Mouse (Mus musculus) MEL (cell line): ENCODE results near the gene Fbxo9. TPM values are rescaled to one million over a fixed set of nuclear protein-coding genes. Genes with fewer than 3 reads are reported as not detected.

Source experiments
- DNase-seq: peaks from one replicate; pipeline ENCODE4 v3.0.0; 2011; ENCODE audit warnings: low read depth, low spot score
- H3K27ac ChIP-seq: 2 replicates; pipeline ENCODE4 v1.5.1; 2012; ENCODE audit warnings: low read depth, mild to moderate bottlenecking, control low read depth, low read length, moderate library complexity; ENCODE audit not compliant: control insufficient read depth
- H3K27me3 ChIP-seq, 2 experiments: fragments of 150-350 bp in 1 of 2; sonication (generic) in 1 of 2; 2 replicates each; pipeline ENCODE4 v1.6.1; 2012; ENCODE audit warnings: low read length in 2 of 2, mild to moderate bottlenecking in 2 of 2, improper control_type of control experiment in 1 of 2, moderate library complexity in 1 of 2; ENCODE audit not compliant: insufficient read depth in 2 of 2, control insufficient read depth in 1 of 2
- H3K36me3 ChIP-seq, 2 experiments: 2 replicates each; pipeline ENCODE4 v1.6.1; 2012 to 2014; ENCODE audit warnings: low read length in 2 of 2, improper control_type of control experiment in 1 of 2, inconsistent platforms in 1 of 2, mild to moderate bottlenecking in 1 of 2; ENCODE audit not compliant: insufficient read depth in 2 of 2, control insufficient read depth in 1 of 2
- H3K4me1 ChIP-seq, 2 experiments: fragments of 150-350 bp in 1 of 2; sonication (generic) in 1 of 2; 2 replicates each; pipeline ENCODE4 v1.6.1; 2012; ENCODE audit warnings: low read length in 2 of 2, improper control_type of control experiment in 1 of 2, mild to moderate bottlenecking in 1 of 2; ENCODE audit not compliant: insufficient read depth in 2 of 2, control insufficient read depth in 1 of 2
- H3K4me3 ChIP-seq, 2 experiments: fragments of 150-350 bp in 1 of 2; sonication (generic) in 1 of 2; 2 replicates each; pipeline ENCODE4 v1.5.1; 2012; ENCODE audit warnings: low read depth in 2 of 2, low read length in 2 of 2, mild to moderate bottlenecking in 2 of 2, moderate library complexity in 2 of 2, control low read depth in 1 of 2, improper control_type of control experiment in 1 of 2; ENCODE audit not compliant: control insufficient read depth in 1 of 2, insufficient read depth in 1 of 2
- H3K79me2 ChIP-seq: 2 replicates; pipeline ENCODE4 v1.6.1; 2012; ENCODE audit warnings: mild to moderate bottlenecking, low read length, moderate library complexity; ENCODE audit not compliant: control insufficient read depth, poor library complexity, insufficient read depth
- H3K9ac ChIP-seq: 2 replicates; pipeline ENCODE4 v1.6.1; 2012; ENCODE audit warnings: low read depth, mild to moderate bottlenecking, control low read depth, low read length, moderate library complexity; ENCODE audit not compliant: control insufficient read depth, poor library complexity, severe bottlenecking
- H3K9me3 ChIP-seq: fragments of 150-350 bp; sonication (generic); replicated peaks from 2 replicates; pipeline ENCODE4 v1.6.1; 2012; ENCODE audit warnings: mild to moderate bottlenecking, low read length, improper control_type of control experiment, moderate library complexity; ENCODE audit not compliant: insufficient read depth
- BHLHE40 ChIP-seq: IDR thresholded peaks from 2 replicates; pipeline ENCODE4 v1.6.1; 2012; ENCODE audit warnings: low read depth, mild to moderate bottlenecking, inconsistent platforms, low read length, improper control_type of control experiment, borderline replicate concordance
- CHD1 ChIP-seq: IDR thresholded peaks from 2 replicates; pipeline ENCODE4 v1.6.1; 2012; ENCODE audit warnings: low read depth, mild to moderate bottlenecking, inconsistent platforms, low read length, improper control_type of control experiment
- CHD2 ChIP-seq: IDR thresholded peaks from 2 replicates; pipeline ENCODE4 v1.6.1; 2011; ENCODE audit warnings: low read length, improper control_type of control experiment
- E2F4 ChIP-seq: IDR thresholded peaks from 2 replicates; pipeline ENCODE4 v1.6.1; 2011; ENCODE audit warnings: low read depth, low read length, improper control_type of control experiment, borderline replicate concordance
- EP300 ChIP-seq, 2 experiments: IDR thresholded peaks; 2 replicates each; pipeline ENCODE4 v1.6.1; 2011; ENCODE audit warnings: improper control_type of control experiment in 2 of 2, low read length in 2 of 2, low read depth in 1 of 2, mild to moderate bottlenecking in 1 of 2
- ETS1 ChIP-seq: IDR thresholded peaks from 2 replicates; pipeline ENCODE4 v1.6.1; 2012; ENCODE audit warnings: low read depth, mild to moderate bottlenecking, inconsistent platforms, low read length, improper control_type of control experiment, moderate library complexity
- HCFC1 ChIP-seq: IDR thresholded peaks from 2 replicates; pipeline ENCODE4 v1.6.1; 2012; ENCODE audit warnings: low read depth, mild to moderate bottlenecking, inconsistent platforms, low read length, improper control_type of control experiment, moderate library complexity
- JUND ChIP-seq: IDR thresholded peaks from 2 replicates; pipeline ENCODE4 v1.6.1; 2011; ENCODE audit warnings: low read depth, mild to moderate bottlenecking, improper control_type of control experiment, low read length
- MAFK ChIP-seq: IDR thresholded peaks from 2 replicates; pipeline ENCODE4 v1.6.1; 2011; ENCODE audit warnings: low read depth, mild to moderate bottlenecking, low read length, improper control_type of control experiment, borderline replicate concordance
- MAX ChIP-seq: IDR thresholded peaks from 2 replicates; pipeline ENCODE4 v1.6.1; 2011; ENCODE audit warnings: low read length, improper control_type of control experiment
- MAZ ChIP-seq: IDR thresholded peaks from 2 replicates; pipeline ENCODE4 v1.6.1; 2012; ENCODE audit warnings: low read depth, mild to moderate bottlenecking, inconsistent platforms, low read length, improper control_type of control experiment
- MEF2A ChIP-seq: IDR thresholded peaks from 2 replicates; pipeline ENCODE4 v1.6.1; 2014; ENCODE audit warnings: low read depth, mild to moderate bottlenecking, inconsistent platforms, low read length, improper control_type of control experiment; ENCODE audit not compliant: poor library complexity, insufficient replicate concordance, severe bottlenecking; ENCODE audit errors: extremely low read depth
- MXI1 ChIP-seq: IDR thresholded peaks from 2 replicates; pipeline ENCODE4 v1.6.1; 2011; ENCODE audit warnings: mild to moderate bottlenecking, low read depth, low read length, improper control_type of control experiment
- MYC ChIP-seq: IDR thresholded peaks from 2 replicates; pipeline ENCODE4 v1.6.1; 2011; ENCODE audit warnings: low read depth, mild to moderate bottlenecking, low read length, improper control_type of control experiment, moderate library complexity
- NELFE ChIP-seq: IDR thresholded peaks from 2 replicates; pipeline ENCODE4 v1.6.1; 2011; ENCODE audit warnings: low read depth, low read length, improper control_type of control experiment
- NRF1 ChIP-seq: IDR thresholded peaks from 2 replicates; pipeline ENCODE4 v1.6.1; 2014; ENCODE audit warnings: low read depth, mild to moderate bottlenecking, inconsistent platforms, low read length, improper control_type of control experiment, moderate library complexity; ENCODE audit not compliant: poor library complexity, insufficient read depth, severe bottlenecking
- POLR2A ChIP-seq, 2 experiments: IDR thresholded peaks; 2 replicates each; pipeline ENCODE4 v1.6.1; 2011 to 2012; ENCODE audit warnings: low read length in 2 of 2, mild to moderate bottlenecking in 2 of 2, control low read depth in 1 of 2, improper control_type of control experiment in 1 of 2, low read depth in 1 of 2, moderate library complexity in 1 of 2; ENCODE audit not compliant: control insufficient read depth in 1 of 2, insufficient read depth in 1 of 2, poor library complexity in 1 of 2
- POLR2AphosphoS2 ChIP-seq: IDR thresholded peaks from 2 replicates; pipeline ENCODE4 v1.6.1; 2011; ENCODE audit warnings: low read length, improper control_type of control experiment
- POLR2AphosphoS5 ChIP-seq: IDR thresholded peaks from 2 replicates; pipeline ENCODE4 v1.6.1; 2012; ENCODE audit warnings: low read depth, borderline replicate concordance, mild to moderate bottlenecking, inconsistent platforms, low read length, moderate library complexity, mixed read lengths
- RAD21 ChIP-seq: IDR thresholded peaks from 2 replicates; pipeline ENCODE4 v1.6.1; 2011; ENCODE audit warnings: mild to moderate bottlenecking, low read depth, low read length, improper control_type of control experiment
- SMC3 ChIP-seq: IDR thresholded peaks from 2 replicates; pipeline ENCODE4 v1.6.1; 2011; ENCODE audit warnings: low read depth, low read length, improper control_type of control experiment
- TCF12 ChIP-seq: IDR thresholded peaks from 2 replicates; pipeline ENCODE4 v1.6.1; 2014; ENCODE audit warnings: low read depth, mild to moderate bottlenecking, inconsistent platforms, low read length, improper control_type of control experiment, moderate library complexity
- UBTF ChIP-seq: IDR thresholded peaks from 2 replicates; pipeline ENCODE4 v1.6.1; 2012; ENCODE audit warnings: low read depth, mild to moderate bottlenecking, inconsistent platforms, low read length, improper control_type of control experiment, moderate library complexity, borderline replicate concordance; ENCODE audit not compliant: insufficient read depth
- USF1 ChIP-seq: IDR thresholded peaks from 2 replicates; pipeline ENCODE4 v1.6.1; 2014; ENCODE audit warnings: low read depth, mild to moderate bottlenecking, inconsistent platforms, low read length, improper control_type of control experiment, moderate library complexity
- ZC3H11A ChIP-seq: IDR thresholded peaks from 2 replicates; pipeline ENCODE4 v1.6.1; 2012; ENCODE audit warnings: low read depth, mild to moderate bottlenecking, inconsistent platforms, low read length, improper control_type of control experiment
- ZKSCAN1 ChIP-seq: IDR thresholded peaks from 2 replicates; pipeline ENCODE4 v1.6.1; 2012; ENCODE audit warnings: low read depth, mild to moderate bottlenecking, inconsistent platforms, low read length, improper control_type of control experiment, moderate library complexity
- ZMIZ1 ChIP-seq: IDR thresholded peaks from 2 replicates; pipeline ENCODE4 v1.6.1; 2012; ENCODE audit warnings: low read depth, mild to moderate bottlenecking, inconsistent platforms, low read length, improper control_type of control experiment, moderate library complexity
- polyA plus RNA-seq, 2 experiments: library from polyadenylated mRNA; stranded (reverse) in 1 of 2; unstranded in 1 of 2; fragments of >175 nt in 1 of 2; fragments of >200 nt in 1 of 2; gene quantifications; 2 replicates each; pipeline versions ENCODE4 v1.2.1 to v1.2.4; 2012; ENCODE audit warnings: low replicate concordance in 2 of 2, low read depth in 1 of 2; ENCODE audit not compliant: insufficient read length in 2 of 2, insufficient read depth in 1 of 2, missing spikeins in 1 of 2
- total RNA-seq: library from RNA; depleted of rRNA; stranded (reverse); fragments of 300-350 nt; gene quantifications from 2 replicates; pipeline ENCODE4 v1.2.3, GENCODE M21; 2012

Fbxo9 gene
- total and polyA plus RNA-seq, 3 experiments, result 47.0 to 402 (median 56.0) TPM

DNA sequence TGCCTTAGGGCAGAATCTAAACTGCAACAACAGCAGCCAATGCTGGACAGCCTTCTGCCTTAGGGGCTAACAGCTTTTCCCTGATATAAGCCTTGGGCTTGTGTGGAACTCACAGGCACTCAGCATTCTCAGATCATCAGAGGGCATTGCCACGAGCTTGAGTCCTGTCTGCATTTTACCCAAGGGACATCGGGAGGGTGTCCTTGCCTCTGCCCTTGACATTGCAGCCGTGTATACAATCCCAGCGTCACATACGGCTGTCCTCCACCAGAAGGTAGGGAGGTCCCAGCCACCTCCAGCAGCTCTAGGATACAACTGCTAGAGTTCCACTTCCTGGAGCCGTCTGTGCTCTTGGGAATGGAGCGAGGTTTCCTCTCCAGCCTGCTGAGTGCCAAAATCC, 19.9 kb downstream of the Fbxo9 start:
- H3K9me3 ChIP-seq, result no peaks in the 10 kb centered on the region
- no peak overlapping the region for H3K4me3 ChIP-seq
- H3K27ac ChIP-seq, result no peak overlapping the region
- H3K79me2 ChIP-seq, result peaks cover 1% of the 10 kb centered on the region; the same call in 1 of the 2 replicates
- TF ChIP-seq ZC3H11A, result no peak
- TF ChIP-seq CHD1, result no peak
- no peak for TF ChIP-seq MEF2A
- no peak for TF ChIP-seq RAD21
- no peak for TF ChIP-seq E2F4
- TF ChIP-seq ETS1, result no peak
- TF ChIP-seq NELFE, result no peak
- no peak for TF ChIP-seq MAFK
- TF ChIP-seq UBTF, result no peak
- no peak for TF ChIP-seq POLR2AphosphoS2
- no peak for TF ChIP-seq POLR2A (IDR thresholded peaks at IDR 0.05; ENCODE audit: control insufficient read depth in 1 of 2, insufficient read depth in 1 of 2, low read depth in 1 of 2, low read length in 2 of 2, poor library complexity in 1 of 2)
- TF ChIP-seq BHLHE40, result no peak
- H3K9ac ChIP-seq, result no peak overlapping the region
- no peaks in the 10 kb centered on the region for H3K27me3 ChIP-seq
- DNase-seq, result no peak
- H3K36me3 ChIP-seq, result peaks cover 0 to 28% of the 10 kb centered on the region in 2 experiments; a peak in 2 of 4 replicates
- no peaks in the 10 kb centered on the region for H3K4me1 ChIP-seq

DNA sequence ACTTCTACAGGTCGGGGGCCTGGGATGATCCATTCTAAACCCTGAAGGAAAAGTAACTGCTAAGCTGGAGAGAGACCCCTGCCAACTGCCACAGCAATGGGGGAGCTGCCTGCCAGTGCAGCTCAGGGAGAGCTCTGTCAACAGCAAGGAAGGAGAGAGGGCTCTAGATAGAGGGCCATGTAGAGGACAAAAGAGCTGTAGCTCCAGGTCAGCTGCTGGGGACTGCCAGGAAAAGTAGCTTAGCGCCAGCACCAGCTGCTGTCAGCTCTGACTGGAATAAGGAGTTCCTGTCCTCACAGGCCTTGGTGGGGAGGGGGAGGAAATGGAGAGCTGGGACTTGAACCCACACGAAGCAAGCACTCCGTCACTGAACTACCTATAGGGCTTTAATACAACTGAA, 20.3 kb downstream of the Fbxo9 start:
- no peak overlapping the region for H3K27ac ChIP-seq
- no peak for DNase-seq
- H3K9me3 ChIP-seq, result no peaks in the 10 kb centered on the region
- peaks cover 0 to 29% of the 10 kb centered on the region in 2 experiments; a peak in 2 of 4 replicates for H3K36me3 ChIP-seq
- no peak overlapping the region for H3K4me3 ChIP-seq
- TF ChIP-seq EP300 (IDR thresholded peaks at IDR 0.05; ENCODE audit: low read depth in 1 of 2, low read length in 2 of 2) (no peak), POLR2AphosphoS5 (no peak), CHD2 (no peak), MAZ (no peak), ZKSCAN1 (no peak), JUND (no peak), HCFC1 (no peak), NELFE (no peak), MXI1 (no peak), USF1 (no peak), MAFK (no peak), NRF1 (no peak), TCF12 (no peak), SMC3 (no peak), MAX (no peak), ZMIZ1 (no peak), MYC (no peak)
- TF ChIP-seq, all 39 proteins: peak for 0
- Histone ChIP-seq H3K27me3 (no peaks in the 10 kb centered on the region), H3K79me2 (peaks cover 1% of the 10 kb centered on the region; the same call in 1 of the 2 replicates), H3K9ac (no peak overlapping the region), H3K4me1 (no peaks in the 10 kb centered on the region)
